Mouse (Mus musculus) mature B cell (primary cell): ENCODE results near the gene Ralgapa1.

Source experiments
- in situ Hi-C: fragments of 300-500 bp; cut with MboI; formaldehyde crosslinking; loops from 2 replicates; pipeline ENCODE4 v1.14.3; 2019

Gene Ralgapa1

DNA sequence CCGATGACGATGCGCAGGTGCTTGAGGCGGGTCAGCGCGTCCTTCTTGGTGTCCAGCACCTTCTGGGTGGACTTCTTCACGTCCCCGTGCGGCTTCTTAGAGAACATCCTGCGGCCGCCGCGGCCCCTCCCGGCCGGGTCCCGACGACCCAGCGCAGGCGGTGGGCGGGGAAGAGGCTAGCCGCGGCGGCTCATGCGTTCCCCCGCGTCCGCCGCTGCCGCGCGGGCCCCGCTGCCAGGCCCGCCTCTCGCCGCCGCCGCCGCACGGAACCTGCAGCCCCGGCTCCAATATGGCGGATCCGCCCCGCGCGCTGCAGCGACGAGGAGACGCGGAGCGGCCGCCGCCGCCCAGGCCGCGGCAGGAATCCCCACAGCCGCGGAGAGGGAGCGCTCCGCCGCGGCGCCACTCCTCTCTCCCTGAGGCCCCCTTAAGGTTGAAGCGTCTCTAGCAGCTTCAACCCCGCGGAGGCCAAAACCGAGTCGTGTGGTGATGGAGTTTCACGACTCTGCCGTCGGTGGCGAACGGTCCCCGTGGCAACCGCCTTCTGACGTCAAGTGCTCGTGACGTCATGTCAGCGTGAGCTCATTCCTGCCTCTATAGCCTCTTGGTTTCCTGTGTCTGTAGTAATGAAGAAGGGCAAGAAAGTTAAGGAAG, at the start of gene Ralgapa1:
TSS of gene Ralgapa1 (minus strand) at position 507 of the 654 bp plus-strand sequence.
- in situ Hi-C loops, result no loop called here

DNA sequence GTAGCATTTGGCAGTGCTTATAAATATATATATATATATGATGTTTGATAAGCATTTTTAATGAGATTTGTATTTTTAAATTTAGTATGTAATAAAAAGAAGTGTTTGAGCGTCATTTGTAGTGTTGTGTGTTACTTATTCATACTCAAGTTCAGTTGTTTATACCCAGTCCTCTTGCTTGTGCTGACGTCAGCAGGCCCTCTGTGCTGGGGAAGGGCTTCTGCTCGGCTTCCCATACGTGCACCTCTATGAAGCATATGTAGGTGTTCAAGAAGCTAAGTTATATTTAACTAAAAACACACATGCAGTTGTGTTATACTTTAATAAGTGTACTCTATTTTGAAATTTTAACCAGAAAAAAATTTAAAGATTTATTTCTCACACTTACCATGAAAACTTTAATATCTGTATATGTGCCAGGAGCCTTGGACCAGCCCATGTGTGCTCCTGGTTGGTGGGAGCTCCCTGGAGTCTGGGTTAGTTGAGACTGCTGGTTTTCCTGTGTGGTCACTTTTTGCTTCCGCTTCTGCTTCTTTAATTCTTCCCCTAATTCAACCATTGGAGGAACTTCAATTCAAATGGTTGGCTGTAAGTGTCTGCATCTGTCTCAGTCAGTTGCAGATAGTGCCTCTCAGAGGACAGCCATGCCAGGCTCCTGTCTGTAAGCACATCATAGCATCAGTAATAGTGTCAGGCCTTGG, 48.8 kb upstream of the Ralgapa1 start:
- in situ Hi-C loops, result no loop called here

GRCm38 (mm10) chr12:55867738-55868137, 46.8 kb upstream of the Ralgapa1 start:
- in situ Hi-C loops, result no loop called here

- in situ Hi-C loops, result no loop called here
Measured at GRCm38 (mm10) chr12:55860631-55861030, 39.7 kb upstream of the Ralgapa1 start.

- in situ Hi-C loops, result no loop called here
Measured at GRCm38 (mm10) chr12:55859409-55860349, 38.7 kb upstream of the Ralgapa1 start.

GRCm38 (mm10) chr12:55850650-55851049, 29.7 kb upstream of the Ralgapa1 start:
- in situ Hi-C loops, result no loop called here

GRCm38 (mm10) chr12:55847851-55848250, 26.9 kb upstream of the Ralgapa1 start:
- in situ Hi-C loops, result no loop called here

- in situ Hi-C loops, result no loop called here
Measured at GRCm38 (mm10) chr12:55846741-55847140, 25.8 kb upstream of the Ralgapa1 start.

DNA sequence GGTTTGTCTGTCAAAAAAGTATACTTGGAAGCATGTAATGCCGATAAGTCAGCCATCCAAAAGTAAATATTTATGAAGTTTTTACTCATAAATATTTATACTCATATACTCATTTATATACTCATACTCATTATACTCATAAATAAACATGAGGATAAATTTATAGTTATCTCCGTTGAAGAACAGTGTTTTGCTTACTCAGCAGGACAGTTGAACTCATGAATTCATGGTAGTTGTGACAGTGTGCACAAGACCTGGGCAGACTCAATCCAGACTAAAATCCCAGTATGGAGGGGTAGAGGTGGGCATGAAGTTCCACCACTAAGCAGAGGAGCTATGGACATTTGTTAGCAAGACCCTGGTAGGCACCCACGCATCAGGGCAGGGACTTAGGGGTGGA, 16.5 kb upstream of the Ralgapa1 start:
- in situ Hi-C loops, result no loop called here

DNA sequence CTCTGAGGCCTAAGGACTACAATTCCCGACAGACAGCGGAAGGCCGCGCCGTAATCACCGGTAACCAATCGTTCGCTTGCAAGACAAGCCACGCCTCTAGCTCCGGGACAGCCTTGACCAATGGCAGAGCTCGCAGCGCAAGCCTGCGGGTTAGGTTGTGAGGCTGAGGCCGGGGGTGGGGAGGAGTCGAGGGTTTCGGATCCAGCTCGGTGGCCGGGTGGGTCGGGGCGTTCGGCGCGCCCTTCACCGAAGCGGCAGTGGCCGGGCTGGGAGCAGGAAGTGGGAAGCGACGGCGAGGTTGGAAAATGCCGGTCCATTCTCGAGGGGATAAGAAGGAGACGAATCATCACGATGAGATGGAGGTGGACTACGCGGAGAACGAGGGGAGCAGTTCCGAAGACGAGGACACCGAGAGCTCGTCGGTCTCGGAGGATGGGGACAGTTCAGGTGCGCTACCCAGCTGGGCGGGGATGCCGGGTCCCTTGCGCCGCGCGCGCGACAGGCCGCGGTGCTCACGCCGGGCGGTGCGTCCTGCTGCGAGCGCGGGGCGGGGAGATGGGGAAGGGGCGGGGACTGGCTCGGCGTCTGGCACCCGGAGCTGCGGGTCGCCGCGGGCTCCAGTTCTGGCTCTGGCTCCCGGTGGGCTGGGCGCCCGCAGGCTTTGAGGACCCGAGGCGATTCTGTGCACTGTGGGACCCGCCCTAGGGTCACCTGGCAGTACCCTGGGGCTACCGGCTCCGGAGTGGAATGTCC, 15.4 kb upstream of the Ralgapa1 start, which contains the start of gene Brms1l:
TSS of gene Brms1l (plus strand) at position 126 of the 753 bp plus-strand sequence.
- in situ Hi-C loops, result no loop called here

DNA sequence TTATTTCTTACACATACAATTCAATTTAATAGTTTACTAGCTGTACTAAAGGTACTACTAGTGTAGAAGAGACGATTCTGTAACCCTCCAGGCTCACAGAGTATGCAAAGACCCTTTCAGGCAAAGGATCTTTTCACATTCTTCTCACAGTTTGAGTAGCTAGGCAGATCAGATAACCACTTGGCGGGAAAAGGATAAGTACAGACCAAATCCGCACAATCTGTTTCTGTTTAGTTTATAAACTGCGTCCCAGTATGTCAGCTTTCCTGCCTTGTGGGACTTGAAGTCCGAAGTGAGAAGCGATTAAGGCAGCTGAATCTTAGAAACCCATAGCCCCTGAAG, 14.9 kb upstream of the Ralgapa1 start:
- in situ Hi-C loops, result no loop called here

DNA sequence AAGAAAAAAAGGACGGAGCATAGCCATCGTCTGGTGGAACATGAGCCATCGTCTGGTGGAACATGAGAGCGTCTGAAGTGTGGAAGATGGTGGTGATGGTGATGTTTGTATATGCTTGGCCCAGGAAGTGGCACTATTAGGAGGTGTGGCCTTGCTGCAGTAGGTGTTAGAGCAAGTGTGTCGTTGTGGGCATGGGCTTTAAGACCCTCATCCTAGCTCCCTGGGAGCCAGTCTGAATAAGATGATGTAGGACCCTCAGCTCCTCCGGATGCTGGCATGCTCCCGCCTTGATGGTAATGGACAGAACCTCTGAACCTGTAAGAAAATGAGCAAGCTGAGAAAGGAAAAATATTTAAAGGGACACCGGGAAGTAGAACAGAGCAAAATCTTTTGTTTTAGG, 13.9 kb upstream of the Ralgapa1 start:
- in situ Hi-C loops, result no loop called here

- in situ Hi-C loops, result no loop called here
Measured at GRCm38 (mm10) chr12:55833906-55834625, 13.1 kb upstream of the Ralgapa1 start.

- in situ Hi-C loops, result no loop called here
Measured at GRCm38 (mm10) chr12:55832961-55833360, 12.0 kb upstream of the Ralgapa1 start.

DNA sequence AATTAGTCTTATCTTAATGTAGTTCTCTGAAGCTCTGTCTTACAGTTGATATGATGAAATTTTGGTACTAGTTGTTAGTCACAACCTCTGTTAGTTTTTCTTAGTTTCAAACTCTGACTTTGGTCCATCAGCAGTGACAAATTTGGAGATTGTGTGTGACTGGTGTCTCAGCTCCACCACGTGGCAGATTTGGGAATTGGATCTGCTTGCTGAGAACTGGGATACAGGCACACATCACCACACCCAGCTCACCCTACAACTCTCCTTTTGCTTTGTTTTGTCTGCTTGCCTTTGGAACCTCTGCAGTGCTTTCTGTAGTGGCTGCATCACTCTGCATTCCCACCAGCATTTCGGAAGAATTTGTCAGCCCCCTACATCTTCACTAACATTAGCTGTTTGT, 10.1 kb upstream of the Ralgapa1 start:
- in situ Hi-C loops, result no loop called here

GRCm38 (mm10) chr12:55825537-55825936, 4.6 kb upstream of the Ralgapa1 start:
- in situ Hi-C loops, result no loop called here

DNA sequence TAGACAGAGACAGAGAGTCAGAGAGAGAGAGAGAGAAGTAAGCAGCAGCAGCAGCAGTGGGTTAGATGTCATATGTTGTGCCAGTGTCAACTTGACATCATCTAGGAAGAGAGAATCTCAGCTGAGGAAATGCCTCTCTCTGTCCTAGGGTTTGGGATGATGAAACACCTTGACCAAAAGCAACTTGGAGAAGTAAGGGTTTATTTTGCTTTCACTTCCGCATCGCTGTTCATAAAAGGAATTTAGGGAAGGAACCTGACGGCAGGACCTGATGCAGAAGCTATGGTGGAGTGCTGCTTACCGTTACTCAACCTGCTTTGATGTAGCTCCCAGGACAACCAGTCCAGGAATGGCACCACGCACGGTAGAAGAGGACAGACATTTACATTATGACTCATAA, 3.1 kb upstream of the Ralgapa1 start:
- in situ Hi-C loops, result no loop called here

DNA sequence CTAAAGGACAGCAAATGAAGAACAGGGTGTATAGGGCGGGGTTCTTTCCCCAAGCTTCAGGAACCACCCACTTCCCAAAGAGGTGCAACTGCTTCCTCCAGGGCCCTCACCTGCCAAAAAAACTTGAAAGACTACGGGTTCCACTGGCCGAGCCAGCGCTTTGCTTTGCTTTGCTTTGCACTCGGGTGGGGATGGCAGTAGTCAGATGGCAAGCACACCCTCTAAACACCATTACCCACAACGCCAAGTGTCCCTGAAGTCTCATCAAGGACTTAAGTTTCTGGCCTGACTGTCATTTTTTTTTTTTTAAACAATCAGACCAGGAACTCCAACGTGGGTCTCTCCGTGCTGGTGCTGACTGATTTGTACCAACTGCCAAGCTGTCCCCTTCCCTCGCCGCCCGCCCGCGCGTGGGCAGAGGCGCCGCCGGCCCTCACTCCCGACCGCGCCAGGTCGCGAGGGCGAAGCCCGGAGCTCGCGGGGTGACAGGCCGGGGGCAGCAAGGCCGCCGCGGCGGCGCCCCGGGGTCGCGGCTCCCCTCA, 777 bp downstream of the Ralgapa1 start:
- in situ Hi-C loops, result no loop called here

DNA sequence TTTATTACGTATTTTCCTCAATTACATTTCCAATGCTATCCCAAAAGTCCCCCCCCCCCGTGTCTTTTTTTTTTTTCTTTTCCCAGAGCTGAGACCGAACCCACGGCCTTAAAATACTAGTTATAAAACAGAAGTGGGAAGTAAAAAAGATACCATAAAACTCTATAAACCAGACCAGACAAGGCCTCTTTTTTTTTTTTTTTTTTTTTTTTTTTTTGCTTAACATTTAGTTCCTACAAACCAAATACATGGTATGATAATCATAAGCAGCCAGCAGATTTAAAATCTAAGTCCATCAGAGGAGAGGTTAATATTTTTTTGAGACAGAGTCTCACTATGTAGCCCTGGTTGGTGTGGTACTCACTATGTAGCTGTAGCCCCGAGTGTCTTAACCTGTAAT, 4.5 kb downstream of the Ralgapa1 start:
- in situ Hi-C loops, result no loop called here

- in situ Hi-C loops, result no loop called here
Measured at GRCm38 (mm10) chr12:55805035-55805434, 15.9 kb downstream of the Ralgapa1 start.

DNA sequence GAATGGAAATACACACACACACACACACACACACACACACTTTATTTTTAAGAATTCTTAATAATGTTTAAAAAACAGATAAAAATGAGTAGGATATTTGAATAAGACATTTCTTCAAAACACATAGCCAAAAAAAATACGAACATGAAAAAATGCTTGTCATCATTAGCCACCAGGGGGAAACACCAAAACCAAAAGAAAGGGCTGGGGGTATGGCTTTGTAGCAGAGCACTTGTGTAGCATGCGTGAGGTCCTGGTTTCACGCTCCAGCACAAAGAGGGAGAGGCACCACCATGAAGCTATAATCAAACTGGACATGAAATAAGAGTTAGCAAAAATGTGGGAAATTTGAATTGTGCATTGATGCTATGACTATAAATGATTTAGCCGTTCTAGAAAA, 19.8 kb downstream of the Ralgapa1 start:
- in situ Hi-C loops, result no loop called here
